Mouse (Mus musculus) layer of hippocampus, adult 18-20 months (tissue): ENCODE measurements around the gene Arl1. TPM values are rescaled to one million over a fixed set of nuclear protein-coding genes. Genes with fewer than 3 reads are reported as not detected.
"Not testable (repeated sequence)": the region's sequence is repeated elsewhere in the genome, so short reads cannot be mapped to it uniquely, and the experiment has no call there.

Experiments
- DNase-seq, 2 experiments: peaks; one replicate each; pipeline ENCODE4 v3.0.0; 2022; ENCODE audit warnings: low spot score in 2 of 2
- long read RNA-seq: library from polyadenylated mRNA; stranded (forward); transcript quantifications from one replicate; pipeline ENCODE4 v2.0.0, GENCODE M21; 2021
- total RNA-seq, 2 experiments: library from RNA; stranded (reverse); gene quantifications; 2 replicates each; pipeline ENCODE4 v1.2.3; 2021

Gene Arl1
- total RNA-seq, result 100 to 1,000 TPM; 136 to 138 TPM
- long read RNA-seq, transcript Arl1-202 (6 exons, 2,080 nt), result major isoform, 214 of 221 reads
- long read RNA-seq, partial matches to known transcripts, result 1 of 221 reads
- long read RNA-seq, other reads (novel, unspliced or antisense), result 6 of 221 reads

GRCm38 (mm10) chr10:88730571-88731495 lies at the start of gene Arl1:
Arl1 (plus strand) TSS chr10:88730858.
- peak; percentile 89 to 91 for DNase-seq

- DNase-seq, result no peak
These were observed 47.6 kb upstream of the Arl1 start for GRCm38 (mm10) chr10:88682904-88683563.

- DNase-seq, result no peak
These were observed 45.7 kb upstream of the Arl1 start, which contains the start of gene Spic for GRCm38 (mm10) chr10:88684925-88685324. Spic (minus strand) TSS chr10:88685015.

- no peak for DNase-seq
These were observed 29.7 kb upstream of the Arl1 start for GRCm38 (mm10) chr10:88700938-88701337.

GRCm38 (mm10) chr10:88708671-88709523 lies 21.8 kb upstream of the Arl1 start:
- DNase-seq, result peak; percentile 51 to 75

GRCm38 (mm10) chr10:88712359-88712758 lies 18.3 kb upstream of the Arl1 start:
- DNase-seq, result no peak

GRCm38 (mm10) chr10:88714744-88715143 lies 15.9 kb upstream of the Arl1 start:
- no peak for DNase-seq

- no peak for DNase-seq
These were observed 15.0 kb upstream of the Arl1 start for GRCm38 (mm10) chr10:88715621-88716020.

GRCm38 (mm10) chr10:88716986-88717755 lies 13.5 kb upstream of the Arl1 start:
- no peak for DNase-seq

- DNase-seq, result no peak
These were observed 13.0 kb upstream of the Arl1 start for GRCm38 (mm10) chr10:88717756-88718025.

GRCm38 (mm10) chr10:88719618-88720017 lies 11.0 kb upstream of the Arl1 start:
- DNase-seq, result no peak

- peak in 1 of 2 experiments; percentile 37 for DNase-seq
These were observed 5.3 kb upstream of the Arl1 start for GRCm38 (mm10) chr10:88725343-88725742.

GRCm38 (mm10) chr10:88727128-88727527 lies 3.5 kb upstream of the Arl1 start:
- DNase-seq, result peak in 1 of 2 experiments; percentile 64

- peak in 1 of 2 experiments; percentile 18 for DNase-seq
These were observed 2.5 kb upstream of the Arl1 start for GRCm38 (mm10) chr10:88728166-88728565.

- no peak for DNase-seq
These were observed 1.0 kb downstream of the Arl1 start for GRCm38 (mm10) chr10:88731496-88732308.

GRCm38 (mm10) chr10:88732309-88732622 lies 1.6 kb downstream of the Arl1 start:
- DNase-seq, result no peak

- DNase-seq, result not testable (repeated sequence)
These were observed 8.4 kb downstream of the Arl1 start for GRCm38 (mm10) chr10:88739074-88739473.

GRCm38 (mm10) chr10:88739818-88740217 lies 9.2 kb downstream of the Arl1 start:
- no peak for DNase-seq

- no peak for DNase-seq
These were observed 10.1 kb downstream of the Arl1 start for GRCm38 (mm10) chr10:88740781-88741180.

- DNase-seq, result no peak
These were observed 10.8 kb downstream of the Arl1 start for GRCm38 (mm10) chr10:88741426-88741825.
